Mouse (Mus musculus) testis, adult 2 months (tissue): ENCODE measurements at regions not wholly inside any gene's neighbourhood (a gene's known extent, or its start where the extent isn't known, plus 50 kb on each side); places are given as distances from the start of the nearest gene placed in this dataset.

Experiments used
- CTCF ChIP-seq: fragments of 200-500 bp; IDR thresholded peaks from 2 replicates; pipeline ENCODE4 v1.5.1; 2012; ENCODE audit warnings: low read depth, mild to moderate bottlenecking, inconsistent platforms, low read length, moderate library complexity; ENCODE audit not compliant: control insufficient read depth, insufficient read depth, insufficient replicate concordance
- POLR2A ChIP-seq: fragments of 200-500 bp; IDR thresholded peaks from 2 replicates; pipeline ENCODE4 v1.6.1; 2012; ENCODE audit warnings: low read depth, mild to moderate bottlenecking, inconsistent platforms, low read length, moderate library complexity; ENCODE audit not compliant: control insufficient read depth

- no peak for TF ChIP-seq POLR2A
- TF ChIP-seq CTCF, result no peak
These were observed 142.2 kb upstream of the Rbms1 start for GRCm38 (mm10) chr2:61105169-61105568.
